Mouse (Mus musculus) kidney, embryonic 16.5 days (tissue): Measurements from ENCODE around the gene Ctsc. TPM values are rescaled to one million over a fixed set of nuclear protein-coding genes. Genes with fewer than 3 reads are reported as not detected.

ENCODE experiments used
- polyA plus RNA-seq: library from polyadenylated mRNA; unstranded; fragments of >200 nt; fragmentation: Nextera tagmentation; extraction: Ambion mirVana; gene quantifications from 2 replicates; pipeline ENCODE4 v1.2.1, GENCODE M21; 2015

The Ctsc gene
- polyA plus RNA-seq, 1 experiment from 2014 or later = 38.7 TPM

Other genes starting within 250 kb of the Ctsc start
- 3.2 and 3.8 TPM in 2 replicates for gene Rab38, start 152.2 kb downstream of the Ctsc start, polyA plus RNA-seq